Mouse (Mus musculus): Measurements from ENCODE around the gene Aatk.
A peak's percentile ranks its signal among the peaks of the same experiment; 100 is the strongest.

Aatk gene

DNA sequence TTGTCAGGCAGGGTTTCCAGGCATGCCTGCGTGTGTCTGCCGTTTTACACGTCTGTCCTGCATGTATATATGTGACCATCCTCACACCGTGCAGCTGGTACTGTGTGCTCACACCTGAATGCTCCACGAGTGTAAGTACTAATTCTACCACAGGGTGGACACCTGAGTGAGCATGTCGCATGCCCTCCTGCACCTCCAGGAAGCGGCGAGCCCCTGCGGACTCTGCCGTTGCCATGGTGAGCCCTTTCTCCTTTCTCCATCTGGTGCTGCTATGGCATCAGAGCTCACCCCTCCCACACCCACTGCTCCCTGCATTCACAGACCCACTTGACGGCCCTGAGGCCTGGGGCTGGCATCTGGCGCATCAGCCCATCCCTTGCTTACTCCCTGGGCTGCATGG is 24.1 kb downstream of the Aatk start:
- no peak for DNase-seq (ENCODE audit: low spot score)

DNA sequence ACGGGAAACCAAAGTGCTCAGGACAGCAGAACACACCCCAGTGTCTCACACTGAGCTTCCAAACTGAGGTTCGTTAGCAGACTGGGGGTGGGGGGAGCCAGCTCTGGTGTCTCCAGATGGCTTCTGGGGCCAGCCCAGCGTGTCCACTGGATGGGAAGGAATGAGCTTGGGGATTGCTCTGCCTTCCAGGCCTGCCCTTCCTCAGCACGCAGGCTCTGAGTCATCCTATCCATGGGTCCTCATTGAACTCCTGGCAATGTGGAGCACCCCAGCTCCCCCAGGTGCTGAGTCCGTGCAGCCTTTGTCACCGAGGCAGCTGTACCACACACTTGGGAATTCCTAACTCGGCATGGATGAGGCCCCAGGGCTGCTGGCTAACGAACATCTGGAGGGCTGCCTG is 24.8 kb downstream of the Aatk start:
- no peak for DNase-seq (ENCODE audit: low spot score)

DNA sequence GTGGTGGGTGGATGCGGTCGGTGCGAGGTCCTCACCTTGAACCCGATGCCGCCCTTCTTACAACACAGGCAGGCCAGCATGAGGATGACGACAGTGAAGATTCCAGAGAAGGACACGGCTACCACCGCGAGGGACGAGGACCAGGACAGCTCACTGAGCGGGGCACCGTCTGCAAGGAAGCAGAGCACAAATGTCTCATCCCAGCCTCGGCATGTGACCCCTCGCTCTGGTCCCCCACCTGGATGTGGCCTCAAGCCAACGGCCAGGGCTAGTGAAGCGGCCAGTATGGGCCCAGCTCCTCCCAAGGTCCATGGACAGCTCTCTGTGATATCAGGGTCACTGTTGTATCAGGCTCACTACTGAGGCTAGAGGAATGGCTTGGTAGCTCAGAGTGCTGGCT is 25.6 kb downstream of the Aatk start:
- no peak for DNase-seq (ENCODE audit: low spot score)

DNA sequence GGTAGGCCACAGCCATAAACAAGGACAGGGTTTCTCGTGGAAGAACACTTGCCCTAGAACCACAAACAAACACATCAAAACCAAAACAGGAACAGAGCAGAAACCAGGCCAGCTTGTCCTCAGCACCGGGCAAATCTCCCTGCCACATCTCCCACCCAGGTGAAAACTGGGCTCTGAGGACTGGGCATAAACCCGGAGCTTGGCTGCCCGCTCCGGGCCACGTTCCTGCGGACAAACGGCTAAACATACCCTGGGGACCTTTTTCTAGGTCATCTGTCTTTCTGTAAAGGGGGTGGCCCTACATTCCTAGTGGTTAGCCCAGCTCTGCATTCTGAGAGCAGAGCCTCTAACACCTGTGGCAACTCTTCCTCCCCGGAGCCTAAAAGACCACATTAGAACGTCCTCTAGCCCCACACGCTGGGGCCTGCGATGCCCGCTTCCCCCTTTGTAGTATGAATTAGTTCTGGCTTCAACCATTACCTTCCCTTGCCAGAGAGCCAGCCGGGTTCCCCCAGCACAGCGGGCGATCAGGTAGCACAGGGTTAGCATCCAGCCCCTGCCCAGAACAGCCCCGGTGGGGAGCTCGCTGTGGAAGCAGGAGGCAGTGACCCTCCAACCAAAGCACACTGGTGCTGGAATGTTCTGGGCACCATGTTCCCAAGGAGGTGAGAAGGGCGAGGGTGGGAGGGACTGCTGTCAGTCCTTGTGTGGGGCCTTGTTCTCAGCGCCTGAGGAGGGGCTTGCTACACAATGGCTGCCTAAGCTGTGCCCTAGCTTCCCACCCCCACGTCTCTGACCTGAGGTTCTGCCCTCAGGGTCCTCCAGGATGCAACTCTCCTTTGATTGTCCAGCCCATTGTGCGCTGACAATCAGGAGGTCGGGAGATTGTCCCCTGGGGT is 27.2 kb downstream of the Aatk start:
- no peak for DNase-seq (ENCODE audit: low spot score)

DNA sequence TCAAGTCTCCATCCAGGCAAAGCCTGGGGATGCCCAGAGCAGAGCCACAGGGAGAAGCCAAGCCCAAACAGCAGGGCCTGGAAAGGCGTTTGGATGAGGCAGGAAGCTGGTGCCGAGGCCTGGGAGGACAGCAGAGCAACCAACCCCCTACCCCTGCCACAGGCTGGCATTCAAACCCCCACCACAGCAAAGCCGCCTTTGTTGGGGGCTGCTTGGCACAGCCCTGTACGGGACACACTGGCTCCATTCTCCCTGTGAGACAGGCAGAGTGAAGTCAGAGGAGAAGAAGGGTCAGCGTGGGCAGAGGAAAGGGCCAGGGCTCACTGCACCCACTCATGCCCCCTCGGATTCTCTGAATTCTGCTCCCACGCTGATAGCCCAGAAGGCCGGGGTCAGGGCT is 30.0 kb downstream of the Aatk start:
- no peak for DNase-seq (ENCODE audit: low spot score)

DNA sequence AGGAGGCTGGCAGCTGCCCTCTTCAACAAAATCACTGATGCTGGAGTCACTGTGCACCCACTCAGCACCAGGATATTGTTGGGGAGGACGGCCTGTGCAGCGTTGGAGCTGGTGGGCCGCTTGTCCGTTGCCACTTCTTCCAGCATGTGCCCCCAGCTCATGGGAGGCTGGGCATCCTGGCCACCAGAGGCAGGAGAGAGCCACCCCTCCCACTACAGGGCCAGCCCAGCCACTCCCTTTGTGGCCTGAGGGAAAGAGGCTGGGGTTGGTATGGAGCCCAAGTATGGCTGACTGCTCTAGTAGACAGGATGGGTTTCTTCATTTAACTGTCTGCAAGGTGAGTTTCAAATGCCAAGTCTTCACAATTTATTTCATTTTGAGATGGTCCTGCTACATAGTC is 32.2 kb downstream of the Aatk start:
- DNase-seq (ENCODE audit: low spot score): no peak

DNA sequence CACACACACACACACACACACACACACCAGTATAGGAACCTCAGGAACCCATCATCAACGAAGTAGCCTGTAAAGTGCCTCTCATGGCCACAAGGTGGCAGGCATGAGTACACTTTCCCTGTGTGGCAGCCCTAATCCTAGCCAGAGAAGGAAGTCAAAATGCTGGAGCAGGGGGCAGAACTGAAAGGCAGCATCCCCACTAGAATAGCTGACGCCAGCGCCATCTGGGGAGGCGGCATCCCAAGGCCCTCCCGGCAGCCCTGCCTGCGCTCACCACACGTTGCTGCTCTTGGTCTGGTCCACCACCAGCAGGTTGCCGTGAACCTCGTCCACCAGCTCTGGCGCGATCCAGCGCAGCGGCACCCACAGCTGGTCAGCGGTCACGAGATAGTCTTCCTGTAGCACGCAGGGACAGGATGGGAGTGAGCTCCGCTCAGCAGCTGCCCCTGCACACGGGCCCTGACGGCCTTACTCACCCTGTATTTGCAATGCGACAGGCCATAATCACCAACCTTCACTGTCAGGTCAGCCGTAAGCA is 33.7 kb downstream of the Aatk start:
- DNase-seq (ENCODE audit: low spot score): peak; percentile 95

DNA sequence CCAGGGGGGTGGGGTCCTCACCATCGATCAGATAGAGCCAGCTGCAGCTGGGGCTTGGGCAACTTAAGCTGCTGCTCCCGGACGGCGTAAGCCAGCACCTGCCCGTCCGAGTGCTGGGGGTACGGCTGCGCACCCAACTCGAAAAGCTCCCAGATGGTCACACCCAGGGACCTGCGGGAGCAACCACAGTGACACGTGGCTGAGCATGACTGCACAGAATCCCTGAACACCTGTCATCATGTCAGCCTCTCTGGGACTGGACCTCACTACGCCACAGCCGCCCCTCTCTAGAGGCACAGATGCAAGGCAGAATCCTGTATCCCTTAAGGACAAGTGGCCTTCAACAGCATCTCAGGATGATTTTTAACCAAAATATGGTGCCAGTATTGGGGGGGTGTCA is 34.3 kb downstream of the Aatk start:
- no peak for DNase-seq (ENCODE audit: low spot score)

DNA sequence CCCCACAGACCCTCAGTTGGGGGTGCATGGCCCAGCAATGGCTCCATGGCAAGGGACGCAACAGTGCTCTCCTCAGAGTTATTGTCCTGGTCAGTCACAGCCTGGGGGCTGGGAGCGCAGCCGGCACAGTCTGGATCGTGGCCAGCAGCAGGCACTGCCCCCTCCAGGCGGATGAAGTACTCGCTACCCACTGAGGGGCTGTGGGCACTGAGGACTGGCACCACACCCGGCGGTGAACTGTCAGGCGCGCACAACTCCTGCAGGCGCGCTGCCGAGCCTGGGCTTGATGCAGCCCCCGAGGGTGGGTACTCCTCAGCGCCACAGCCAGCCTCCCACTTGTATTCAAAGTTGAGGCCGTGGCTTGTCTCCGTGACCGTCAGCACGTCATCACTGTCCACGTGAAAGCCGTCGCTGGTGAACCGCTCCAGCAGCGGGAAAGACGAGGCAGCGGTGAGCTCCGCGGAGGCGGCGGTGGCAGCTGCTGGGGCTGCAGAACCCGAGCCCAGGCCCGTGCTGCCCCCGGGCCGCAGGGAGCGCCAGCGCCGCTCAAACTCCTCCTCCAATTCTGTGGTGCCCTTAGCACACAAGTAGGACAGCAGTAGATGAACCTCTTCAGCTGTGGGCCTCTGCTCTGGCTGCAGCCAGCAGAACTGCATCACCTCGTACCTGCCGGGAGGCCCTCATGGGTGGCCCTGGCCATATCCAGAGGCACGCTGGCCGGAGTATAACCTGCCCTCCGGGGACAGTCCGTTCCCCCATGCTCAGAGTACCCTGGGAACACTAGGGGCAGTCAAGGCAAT is 35.0 kb downstream of the Aatk start:
- no peak for DNase-seq (ENCODE audit: low spot score)

DNA sequence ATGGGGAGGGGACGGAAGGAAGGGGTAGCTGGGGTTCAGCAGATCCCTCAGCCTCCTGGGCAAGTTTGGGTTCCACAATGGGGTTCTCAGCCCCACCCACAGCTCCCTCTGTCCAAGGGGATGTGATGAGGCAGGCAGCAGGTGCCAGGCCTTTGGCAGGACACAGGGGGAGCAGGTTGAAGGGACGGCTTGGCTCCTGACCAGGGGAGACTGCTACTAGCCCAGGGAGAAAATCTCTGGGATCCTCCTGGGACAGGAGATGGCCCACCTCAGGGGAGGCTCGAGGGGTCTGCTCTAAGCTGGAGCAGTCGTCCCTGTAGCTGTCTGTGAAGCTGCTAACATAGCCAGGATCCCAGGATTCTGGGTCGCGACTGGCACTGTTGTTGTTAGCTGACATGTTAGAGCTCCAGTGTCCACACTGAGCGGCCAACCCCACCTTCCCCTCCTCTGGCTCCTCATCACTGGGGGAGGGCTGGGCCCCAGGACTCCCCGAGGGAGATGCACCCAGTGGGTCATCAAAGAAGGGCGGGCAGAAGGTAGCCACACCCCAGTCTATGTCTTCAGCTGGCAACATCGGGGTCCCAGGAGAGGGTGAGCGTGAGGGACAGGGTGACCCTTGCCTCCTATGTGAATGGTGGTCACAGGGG is 35.7 kb downstream of the Aatk start:
- no peak for DNase-seq (ENCODE audit: low spot score)

DNA sequence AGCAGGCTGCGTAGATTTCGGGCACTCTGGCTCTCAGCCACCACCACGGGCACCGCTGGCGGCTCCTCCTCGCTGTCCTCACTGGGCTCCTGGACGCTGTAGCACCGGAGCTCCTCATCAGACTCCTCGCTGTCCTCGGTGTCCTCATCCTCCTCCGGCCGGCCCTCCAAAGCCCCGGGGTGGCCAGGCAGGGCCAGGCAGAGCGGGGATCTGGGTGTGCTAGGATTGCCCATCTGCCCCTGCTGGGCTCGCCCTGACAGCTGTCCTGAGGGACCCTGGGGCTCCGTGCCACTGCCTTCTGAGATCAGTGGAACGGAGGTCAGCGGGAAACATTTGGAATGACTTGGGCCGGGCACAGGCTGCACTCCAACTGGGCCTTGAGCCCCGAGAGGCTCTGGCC is 37.0 kb downstream of the Aatk start:
- no peak for DNase-seq (ENCODE audit: low spot score)

DNA sequence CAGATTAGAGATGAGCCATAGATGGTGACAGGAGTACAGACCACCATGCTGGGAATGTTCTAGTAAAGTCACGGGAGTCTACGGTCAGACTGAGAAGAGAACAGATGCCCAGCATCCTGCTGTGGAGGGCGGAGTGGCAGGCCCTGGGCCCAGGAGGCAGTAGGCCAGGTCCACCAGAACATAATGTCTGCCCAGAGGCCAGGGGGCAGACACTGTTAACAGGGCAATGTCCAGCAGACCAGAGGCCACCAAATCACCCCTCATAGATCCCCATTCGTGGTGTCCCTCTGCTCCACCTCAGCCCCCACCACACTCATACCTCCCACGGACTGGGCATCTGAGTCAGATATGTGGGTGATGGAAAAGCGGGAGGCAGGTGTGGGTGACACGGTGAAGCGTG is 38.0 kb downstream of the Aatk start:
- DNase-seq (ENCODE audit: low spot score): no peak

DNA sequence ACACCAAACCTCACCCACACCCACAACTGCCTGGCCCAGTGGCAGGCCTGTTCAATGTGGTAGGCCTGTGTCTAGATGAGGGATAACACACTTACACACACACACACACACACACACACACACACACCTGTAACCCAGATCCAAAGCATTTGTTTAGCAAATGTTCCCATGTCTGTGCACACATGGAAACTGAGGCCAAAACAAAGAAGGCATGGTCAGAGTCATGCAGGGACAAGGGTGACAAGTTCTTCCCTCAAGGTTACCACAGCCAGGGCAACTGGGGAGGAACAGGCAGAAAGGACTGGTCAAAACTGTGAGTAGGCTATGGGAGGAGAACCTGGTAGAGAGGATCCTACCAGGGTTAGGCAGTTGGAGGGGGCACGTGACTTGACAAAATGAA is 38.5 kb downstream of the Aatk start:
- DNase-seq (ENCODE audit: low spot score): no peak

DNA sequence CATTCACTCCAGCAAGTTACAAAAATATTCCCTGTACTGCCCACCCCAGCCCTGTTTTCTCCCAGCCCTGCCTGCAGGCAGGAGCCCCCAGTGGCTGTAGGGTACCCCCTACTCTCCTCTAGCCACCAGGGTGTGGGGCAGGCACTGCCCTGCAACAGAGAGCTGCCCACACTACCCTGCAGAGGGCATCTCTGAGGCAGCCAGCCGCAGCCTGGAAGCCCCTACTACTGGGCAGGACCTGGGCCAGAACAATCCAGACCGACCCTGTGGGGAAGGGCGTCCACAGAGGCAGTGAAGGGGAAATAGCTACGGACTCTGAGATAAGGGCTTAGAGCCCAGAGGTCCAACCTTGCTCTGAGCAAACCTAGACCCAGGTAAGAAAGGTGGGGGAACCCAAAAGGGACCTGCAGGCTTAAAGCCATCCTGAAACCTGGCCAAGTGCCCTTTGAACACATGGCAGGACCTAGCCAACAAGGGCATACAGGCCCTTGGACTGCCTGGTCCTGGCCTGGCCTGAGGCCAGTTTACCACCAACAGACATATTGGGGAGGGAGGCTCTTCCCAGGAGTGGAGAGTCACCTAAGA is 39.4 kb downstream of the Aatk start:
- DNase-seq (ENCODE audit: low spot score): no peak

DNA sequence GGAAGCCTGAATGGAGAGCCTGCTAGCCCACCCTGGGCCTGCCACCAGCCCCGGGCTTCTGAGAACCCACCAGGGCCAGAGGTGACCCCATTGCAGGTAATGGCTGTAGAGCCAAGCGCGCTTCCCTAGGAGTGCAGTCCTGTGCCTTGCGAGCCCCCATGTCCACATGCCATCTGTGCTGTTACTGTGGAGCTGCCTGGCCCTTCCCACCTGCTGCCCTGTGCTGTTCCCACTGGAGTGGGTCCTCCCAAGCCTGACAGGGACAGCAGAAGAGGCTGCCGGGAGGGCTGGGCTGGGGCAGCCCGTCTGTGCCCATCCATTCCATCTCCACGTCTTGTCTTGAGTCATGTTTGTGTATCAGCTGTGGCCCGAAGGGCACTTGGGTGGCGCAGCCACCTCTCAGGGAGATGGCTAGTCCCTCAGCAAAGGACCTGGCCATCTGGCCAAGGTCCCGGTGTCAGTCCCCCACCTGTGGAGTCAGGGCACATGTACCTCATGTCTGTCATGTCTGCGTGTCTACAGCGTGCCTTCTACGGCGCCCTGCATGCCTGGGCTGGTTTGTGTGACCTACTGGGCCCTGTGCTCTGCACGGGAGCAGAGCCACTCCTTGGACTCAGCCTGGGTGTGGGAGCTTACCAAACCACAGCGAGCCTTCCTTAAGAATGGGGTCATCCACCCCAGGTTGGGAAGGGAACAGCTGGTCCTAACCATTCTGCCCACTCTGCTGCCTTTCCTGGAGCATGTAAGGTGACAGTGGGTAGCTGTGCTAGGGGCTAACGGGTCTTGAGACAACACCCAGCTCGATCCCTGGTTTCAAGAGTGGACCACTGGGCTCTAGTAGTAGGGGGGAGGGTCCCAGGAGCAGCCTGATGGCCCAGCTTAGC is 41.3 kb downstream of the Aatk start:
- no peak for DNase-seq (ENCODE audit: low spot score)

DNA sequence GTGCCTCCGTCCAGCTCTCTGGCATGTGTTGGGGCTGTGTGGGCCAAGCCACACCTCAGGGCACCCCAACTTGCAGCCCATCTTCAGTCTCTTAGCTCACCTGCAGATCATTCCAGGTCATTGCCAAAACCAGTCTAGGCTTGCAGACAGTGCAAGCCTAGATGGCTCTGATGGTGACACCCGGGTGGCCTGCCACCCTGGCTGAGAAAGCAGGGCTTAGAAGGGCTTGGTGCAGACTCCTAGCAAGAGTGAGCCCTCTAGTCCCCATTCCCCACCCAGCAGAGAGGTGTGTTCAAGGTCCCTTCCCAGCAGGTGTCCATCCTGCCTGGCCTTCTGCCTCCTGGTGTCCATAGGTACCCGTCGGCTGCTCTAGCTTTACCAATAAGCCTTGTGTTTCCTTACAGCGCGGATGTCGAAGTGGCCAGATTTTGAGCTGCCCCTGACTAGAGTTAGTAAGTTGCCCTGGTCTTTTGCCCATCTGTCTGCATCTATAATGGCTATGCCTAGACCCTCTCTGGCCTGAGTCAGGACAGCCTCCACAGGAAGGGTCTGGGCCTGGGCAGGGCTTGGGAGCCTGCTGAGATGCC is 44.2 kb downstream of the Aatk start:
- no peak for DNase-seq (ENCODE audit: low spot score)

DNA sequence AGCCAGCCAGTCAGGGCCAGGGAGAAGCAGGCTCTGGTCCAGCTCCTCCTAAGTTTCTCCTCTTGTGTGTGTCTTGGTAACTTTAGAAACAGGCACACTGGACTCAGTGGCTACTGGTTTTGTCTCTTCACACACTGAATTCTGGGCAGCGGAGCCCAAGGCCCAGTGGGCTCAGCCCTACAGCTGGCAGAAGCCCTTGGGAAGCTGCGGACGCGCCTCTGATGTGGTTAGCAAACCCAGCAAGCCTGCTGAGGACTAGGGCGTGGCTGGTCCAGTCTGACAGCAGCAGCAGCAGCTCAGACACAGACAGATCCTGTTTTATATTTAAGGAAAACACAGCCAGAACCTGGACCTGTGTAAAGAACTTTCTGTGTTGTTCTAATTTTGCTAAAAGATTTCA is 44.9 kb downstream of the Aatk start:
- DNase-seq (ENCODE audit: low spot score): no peak

DNA sequence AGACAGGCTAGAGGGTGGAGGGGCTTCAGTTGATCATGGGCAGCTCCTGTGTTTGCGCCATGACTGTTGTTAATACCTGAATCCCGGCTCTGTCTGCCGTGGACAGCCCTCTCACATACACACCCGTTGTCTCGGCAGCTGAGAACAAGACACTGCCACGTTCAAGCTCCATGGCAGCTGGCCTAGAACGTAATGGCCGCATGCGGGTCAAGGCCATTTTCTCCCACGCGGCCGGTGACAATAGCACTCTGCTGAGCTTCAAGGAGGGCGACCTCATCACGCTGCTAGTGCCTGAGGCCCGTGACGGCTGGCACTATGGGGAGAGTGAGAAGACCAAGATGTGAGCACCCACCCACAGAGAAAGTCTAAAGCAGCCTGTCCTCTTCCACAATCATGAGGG is 49.6 kb downstream of the Aatk start:
- DNase-seq (ENCODE audit: low spot score): no peak

DNA sequence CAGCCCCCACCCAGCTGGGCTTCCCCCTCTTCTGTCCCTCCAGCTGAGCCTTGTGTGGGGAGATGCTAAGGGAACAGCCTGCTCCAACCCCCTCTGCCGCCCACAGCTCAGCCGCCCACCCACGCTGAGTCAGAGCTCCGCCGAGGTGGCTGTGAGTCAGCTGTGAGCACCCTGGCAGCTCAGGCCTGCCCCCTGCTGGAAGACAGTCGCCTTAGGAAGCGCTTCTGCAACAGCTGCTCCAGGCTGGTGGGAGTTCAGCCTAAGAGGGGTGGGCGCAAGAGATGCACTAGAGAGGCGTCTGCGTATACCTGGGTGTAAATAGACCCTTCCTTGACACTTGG is 55.7 kb downstream of the Aatk start:
- DNase-seq (ENCODE audit: low spot score): peak; percentile 91

DNA sequence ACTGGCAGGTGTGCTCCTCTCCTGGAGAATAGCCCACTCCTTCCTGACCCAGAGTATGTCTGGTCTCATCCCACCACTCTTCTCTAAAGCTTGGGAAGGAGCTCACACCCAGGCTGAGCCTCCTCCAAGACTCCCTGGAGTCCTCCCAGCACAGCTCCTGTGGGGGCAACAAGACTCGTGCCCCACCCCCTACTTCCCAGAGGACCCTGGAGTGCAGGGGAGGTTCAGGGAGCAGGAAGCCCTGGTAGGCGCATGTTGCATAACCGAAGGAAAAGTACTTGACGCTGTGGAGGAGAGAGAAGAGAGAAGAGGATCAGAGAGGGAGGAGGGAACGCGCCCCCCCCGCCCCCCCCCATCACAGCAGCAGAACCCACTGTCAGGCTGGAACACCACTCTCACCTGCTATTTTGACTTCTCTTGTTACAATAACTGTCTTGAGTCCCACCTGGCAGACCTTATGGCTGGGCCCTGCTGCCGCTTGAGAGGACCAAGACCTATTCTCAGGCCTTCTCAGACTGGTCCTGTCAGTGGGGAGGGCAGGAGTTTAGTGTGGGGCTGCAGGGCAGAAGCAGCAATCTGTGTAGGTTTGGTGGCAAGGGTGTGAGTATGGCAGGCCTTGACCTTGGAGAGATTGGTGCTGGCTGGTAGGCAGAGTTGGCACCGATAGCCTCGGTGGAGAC is 56.2 kb downstream of the Aatk start:
- DNase-seq (ENCODE audit: low spot score): no peak

Measured in embryo, embryonic 10.5 days (tissue).